Mouse (Mus musculus): ENCODE measurements around the gene E430018J23Rik.

DNA sequence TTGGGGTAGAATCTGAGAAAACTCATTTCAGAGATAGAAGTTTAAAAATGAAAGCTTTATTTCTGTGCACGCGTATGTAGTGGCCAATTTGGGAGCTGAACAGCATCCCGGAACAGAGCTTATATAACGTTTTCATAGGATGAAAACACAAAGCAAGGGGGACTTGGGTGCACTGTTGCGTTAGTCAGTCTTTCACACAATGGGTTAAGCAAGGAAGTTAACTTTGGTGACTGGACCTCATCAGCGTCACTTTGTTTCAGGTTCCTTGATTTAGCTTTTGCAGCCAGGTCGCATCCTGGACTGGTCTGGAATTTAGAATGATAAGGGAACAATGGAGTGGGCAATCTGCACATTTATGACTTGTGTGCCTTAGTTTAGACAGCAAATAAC is 510 bp upstream of the E430018J23Rik start:
- TF ChIP-seq CTCF (IDR thresholded peaks at IDR 0.05; ENCODE audit: insufficient read depth, low read length) (no peak), POLR2A (IDR thresholded peaks at IDR 0.05; ENCODE audit: borderline replicate concordance, extremely low read depth, low read depth, low read length) (no peak)
